Mouse (Mus musculus) adrenal gland, postnatal 25 days (tissue): Measurements from ENCODE around the gene Trim56. TPM values are rescaled to one million over a fixed set of nuclear protein-coding genes. Genes with fewer than 3 reads are reported as not detected.

ENCODE experiments used
- DNase-seq: peaks from one replicate; pipeline ENCODE4 v3.0.0; 2021; ENCODE audit warnings: mixed read lengths
- total RNA-seq: library from RNA; stranded (reverse); gene quantifications from 2 replicates; pipeline ENCODE4 v1.2.3, GENCODE M21; 2021

Trim56 gene
- total RNA-seq, 1 experiment from 2014 or later = 53.3 TPM

DNA sequence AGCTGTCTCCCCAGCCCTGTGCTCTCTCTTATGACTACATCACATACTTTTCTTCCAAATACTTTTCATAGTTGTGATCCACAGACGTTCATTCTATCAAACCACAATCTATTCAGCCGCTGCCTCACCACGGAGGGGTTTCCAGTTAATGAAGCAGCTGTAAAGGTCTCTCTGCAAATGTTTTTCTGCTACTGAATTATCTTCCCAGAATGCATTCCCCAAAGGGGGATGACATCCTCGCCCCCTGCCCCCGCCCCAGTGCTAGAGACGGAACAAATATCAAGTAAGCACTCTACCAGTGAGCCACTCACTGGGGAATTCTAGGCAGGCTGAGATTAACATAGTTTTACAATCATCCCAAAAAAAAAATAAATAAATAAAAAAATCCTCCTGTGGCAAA lies 7.9 kb downstream of the Trim56 start:
- DNase-seq = no peak

DNA sequence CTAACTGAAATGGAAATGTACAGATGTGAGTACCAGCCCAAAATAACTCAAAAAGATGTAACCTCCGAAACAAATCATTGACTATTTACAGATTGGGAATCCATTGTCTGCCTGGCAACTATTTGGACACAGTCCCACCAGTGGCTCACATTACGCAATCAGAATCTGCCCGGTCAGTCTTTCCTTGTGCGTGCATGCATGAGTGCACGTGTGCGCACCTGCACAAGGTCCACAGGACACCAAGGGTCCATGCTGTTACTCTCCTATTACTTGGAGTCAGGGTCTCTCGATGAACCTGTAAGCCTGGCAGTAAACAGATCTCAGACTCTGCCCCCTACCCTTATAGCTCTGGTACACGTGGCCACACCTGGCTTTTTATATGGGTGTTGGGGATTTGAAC lies 8.3 kb downstream of the Trim56 start:
- DNase-seq = no peak

DNA sequence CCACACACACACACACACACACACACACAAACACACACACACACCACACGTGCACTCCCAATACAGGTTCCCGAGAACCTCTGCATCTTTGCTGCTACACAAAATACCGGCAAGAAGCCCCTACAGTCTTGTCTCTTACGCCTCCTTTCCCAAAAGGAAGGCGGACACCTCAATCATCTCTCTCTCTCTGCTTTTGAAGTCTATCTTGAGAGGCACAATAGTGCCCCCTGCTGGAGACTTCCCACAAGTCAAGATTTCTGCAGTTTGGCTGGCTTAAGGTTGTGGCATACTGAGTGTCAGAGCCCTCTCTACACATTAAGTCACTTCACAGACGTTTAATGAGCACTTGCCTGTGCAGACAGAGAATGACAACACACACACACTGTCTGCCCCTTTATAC lies 9.0 kb downstream of the Trim56 start:
- peak; percentile 80 for DNase-seq

DNA sequence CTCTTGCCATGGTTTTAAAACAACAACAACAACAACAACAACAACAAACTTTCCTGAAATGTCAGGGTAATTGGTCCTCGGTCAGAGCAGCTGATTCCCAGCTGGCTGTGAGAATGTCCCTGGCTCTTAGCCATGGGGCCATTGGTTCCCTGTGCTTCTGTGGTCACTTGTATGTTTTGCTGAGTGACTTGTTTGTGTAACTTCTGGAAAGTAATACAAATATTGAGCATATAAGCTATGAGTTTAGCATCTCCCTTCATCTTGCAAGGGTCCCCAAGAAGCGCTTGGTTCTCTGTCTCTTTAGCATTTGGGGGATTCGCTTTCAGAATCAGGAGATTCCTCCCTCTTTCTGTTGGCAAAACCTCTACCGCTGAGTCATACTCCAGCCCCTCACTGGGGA lies 9.6 kb downstream of the Trim56 start:
- DNase-seq = no peak

GRCm38 (mm10) chr5:137103969-137104368 lies 12.0 kb downstream of the Trim56 start:
- DNase-seq = no peak

DNA sequence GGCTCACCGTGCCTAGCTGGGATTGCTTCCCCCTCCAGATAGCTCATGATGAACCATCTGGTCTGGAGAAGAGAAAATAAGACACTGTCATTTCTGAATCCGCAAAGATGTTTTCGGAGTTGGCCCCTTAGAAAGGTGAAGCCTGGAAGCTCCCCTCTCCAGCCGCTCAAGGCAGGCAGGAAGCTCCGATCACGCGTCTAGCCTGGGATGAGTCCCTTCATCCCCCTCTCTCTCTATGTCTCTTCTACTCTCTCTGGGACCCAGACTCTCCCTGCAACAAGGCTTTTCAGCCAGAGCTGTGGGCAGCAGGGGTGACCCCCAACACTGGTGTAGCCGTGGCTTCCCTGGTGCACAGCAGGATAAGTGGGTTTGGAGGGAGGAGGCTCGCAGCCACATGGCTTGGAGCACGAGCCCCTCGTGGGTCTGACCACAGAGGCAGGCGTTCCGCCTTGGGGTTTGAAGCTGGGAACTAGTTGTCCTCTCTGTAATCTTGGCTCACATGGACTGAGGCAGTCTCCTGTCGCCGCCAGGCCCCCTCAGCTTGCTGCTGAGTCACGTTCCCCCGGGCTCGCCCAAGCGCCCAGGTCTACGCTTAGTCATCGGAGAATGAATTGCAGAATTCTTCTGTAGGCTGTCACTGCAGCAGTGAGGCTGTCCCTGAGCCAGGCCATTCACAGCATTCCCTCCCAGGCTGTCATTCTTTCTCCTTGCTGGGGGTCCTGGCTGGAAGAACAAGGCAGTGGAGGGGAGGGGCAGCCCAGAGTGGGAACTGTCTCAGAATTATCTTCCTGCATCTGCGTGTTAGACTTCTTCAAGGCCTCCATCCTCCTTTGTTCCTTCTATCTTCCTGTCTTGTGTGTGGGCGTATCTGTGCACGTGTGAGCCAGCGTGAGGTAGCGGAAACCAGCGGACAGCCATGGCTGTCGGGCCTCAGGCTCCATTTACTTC lies 13.2 kb downstream of the Trim56 start:
- peak; percentile 80 for DNase-seq

- no peak for DNase-seq
These were observed 13.9 kb downstream of the Trim56 start for GRCm38 (mm10) chr5:137102078-137102477.

GRCm38 (mm10) chr5:137100660-137101059 lies 15.3 kb downstream of the Trim56 start:
- DNase-seq = no peak

DNA sequence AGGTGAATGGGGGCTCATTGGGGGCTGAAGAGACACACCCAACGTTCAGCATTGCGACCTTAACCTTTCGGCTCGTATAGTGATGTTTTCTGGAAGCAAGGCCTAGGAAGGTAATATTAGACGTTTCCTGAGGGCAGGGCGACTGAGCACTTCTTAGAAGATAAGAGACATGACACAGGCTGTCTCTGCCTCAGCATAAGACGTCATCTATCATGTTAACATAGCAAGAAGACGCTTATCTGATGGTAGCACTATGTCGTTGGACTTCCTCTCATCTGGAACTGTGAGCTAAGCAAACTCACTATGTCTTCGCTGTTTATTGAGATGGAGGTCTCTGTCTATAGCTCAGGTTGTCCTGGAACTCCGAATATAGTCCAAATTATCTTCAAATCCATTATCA lies 17.6 kb downstream of the Trim56 start:
- no peak for DNase-seq

DNA sequence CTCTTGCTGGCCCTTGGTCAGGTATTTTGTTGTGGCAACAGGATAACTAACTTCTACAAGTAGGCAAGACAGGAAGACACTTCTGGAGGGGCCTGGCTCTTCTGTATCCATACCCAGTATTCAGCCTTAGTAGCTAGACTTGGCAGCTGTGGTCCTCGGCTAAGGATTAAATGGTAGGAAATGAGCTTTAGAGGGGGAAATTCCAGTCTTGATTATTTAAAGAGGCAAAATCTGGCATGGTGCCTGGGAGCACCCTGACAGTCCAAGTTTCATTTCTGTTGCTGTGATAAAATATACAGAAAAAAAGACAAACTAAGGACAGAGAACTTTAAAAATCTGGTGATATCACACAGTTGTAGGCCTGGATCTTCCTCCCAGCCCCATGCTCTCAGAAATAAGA lies 20.0 kb downstream of the Trim56 start:
- DNase-seq = peak; percentile 32

DNA sequence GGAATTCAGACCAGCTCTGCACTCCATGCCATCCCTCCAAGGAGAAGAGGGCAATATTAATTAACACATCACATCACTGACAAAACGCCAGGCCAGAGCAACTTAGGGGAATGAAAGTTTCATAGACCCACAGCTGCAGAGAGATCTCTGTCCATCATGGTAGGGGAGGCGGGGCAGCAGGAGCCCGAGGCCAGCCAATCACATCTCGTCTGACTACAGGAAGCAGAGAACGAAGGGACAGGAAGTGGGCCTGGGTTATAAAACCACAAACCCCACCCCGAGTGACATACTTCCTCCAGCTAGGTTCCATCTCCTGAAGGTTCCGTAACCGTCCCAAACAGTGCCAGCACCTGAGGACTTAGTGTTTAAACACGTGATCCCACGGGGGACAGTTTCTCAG lies 20.9 kb downstream of the Trim56 start:
- no peak for DNase-seq

- no peak for DNase-seq
These were observed 22.3 kb downstream of the Trim56 start for GRCm38 (mm10) chr5:137093720-137094119.

DNA sequence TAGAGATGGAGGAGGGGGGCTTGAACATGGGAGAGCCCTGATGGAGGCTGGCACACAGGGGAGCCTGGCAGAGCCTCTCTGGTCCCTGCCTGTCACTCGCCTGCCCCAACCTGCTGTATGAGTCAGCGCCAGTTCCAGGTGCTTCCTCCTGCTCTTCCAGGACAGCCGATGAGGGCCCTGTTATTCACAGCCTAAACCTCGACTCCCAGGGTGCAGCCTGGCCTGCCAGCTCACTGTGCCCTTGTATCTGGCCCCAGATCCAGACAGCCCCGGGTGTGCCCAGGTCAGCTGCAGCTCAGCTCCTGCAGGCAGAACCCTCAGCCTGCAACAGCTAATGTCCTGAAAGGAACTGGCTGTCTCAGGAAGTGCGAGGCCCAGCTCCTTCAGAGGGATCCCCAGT lies 24.4 kb downstream of the Trim56 start:
- no peak for DNase-seq

- DNase-seq = no peak
These were observed 25.1 kb downstream of the Trim56 start for GRCm38 (mm10) chr5:137090870-137091269.

DNA sequence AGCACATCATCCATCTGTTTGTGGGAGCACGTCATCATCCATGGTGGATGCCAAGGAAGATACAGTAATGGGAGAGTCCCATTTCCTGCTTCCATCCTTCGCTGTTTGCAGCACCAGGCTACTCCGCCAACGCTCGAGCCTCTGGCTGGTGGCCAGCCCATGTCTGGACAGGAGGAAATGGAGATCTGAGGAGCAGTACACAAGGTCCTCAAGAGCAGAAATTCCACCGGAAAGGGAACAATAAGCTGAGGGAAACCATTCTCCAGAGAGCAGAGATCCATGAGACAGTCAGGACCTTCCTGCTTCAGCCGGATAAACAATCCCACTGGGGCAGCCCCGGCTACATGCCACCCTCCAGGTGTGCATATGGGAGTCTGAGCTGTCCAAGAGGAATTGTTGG lies 28.6 kb downstream of the Trim56 start:
- peak; percentile 70 for DNase-seq

DNA sequence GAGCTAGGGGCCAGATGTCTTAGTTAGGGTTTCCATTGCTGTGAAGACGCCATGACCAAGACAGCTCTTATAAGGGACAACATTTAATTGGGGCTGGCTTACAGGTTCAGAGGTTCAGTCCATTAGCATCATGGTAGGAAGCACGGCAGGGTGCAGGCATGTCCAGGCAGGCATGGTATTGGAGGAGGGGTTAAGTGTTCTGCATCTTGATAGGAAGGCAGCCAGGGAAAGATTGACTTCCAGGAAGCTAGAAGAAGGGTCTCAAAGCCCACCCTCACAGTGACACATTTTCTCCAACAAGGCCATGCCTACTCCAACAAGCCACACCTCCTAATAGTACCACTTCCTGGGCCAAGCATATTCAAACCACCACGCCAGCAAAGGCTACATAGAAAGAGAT lies 30.3 kb downstream of the Trim56 start:
- DNase-seq = no peak

DNA sequence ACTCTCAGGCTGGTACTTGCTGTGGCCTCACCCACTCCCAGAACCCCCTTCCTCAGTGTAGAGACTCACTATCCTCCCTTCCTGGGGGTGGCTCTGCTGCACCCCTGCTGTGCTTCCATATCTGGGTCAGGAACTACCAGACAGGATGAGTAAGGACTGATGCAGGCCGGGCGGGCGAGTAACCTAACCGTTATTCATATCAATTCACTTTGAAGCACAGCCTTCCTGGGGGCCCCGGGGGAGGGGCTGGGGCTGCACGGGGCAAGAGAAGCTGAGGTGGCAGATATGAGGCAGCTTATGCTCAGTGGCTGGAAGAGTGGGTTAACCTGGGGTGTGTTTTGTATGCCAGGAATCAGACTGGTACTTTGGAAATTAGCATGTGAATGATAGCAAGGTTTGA lies 31.0 kb downstream of the Trim56 start:
- no peak for DNase-seq

DNA sequence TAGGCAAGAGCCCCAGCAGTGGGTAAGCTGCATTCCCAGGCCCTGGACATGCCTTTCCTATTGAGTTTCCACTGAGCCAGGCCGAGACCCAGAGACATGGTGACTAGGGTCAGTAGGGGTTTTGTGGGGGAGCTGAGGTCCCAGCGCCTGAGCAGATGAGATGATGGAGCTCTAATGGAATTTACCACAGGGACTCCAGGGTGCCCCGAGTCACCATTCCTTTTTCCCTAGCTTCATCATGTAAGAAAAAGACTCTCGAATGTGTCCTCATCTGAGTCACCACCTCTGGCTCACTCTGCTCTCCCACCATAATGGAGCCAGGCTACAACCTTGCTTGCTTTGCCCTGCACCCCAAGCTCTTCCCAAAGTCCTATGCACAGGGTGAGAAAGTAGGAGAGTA lies 33.0 kb downstream of the Trim56 start:
- DNase-seq = no peak

- no peak for DNase-seq
These were observed 36.2 kb downstream of the Trim56 start for GRCm38 (mm10) chr5:137079849-137080248.

- DNase-seq = no peak
These were observed 37.4 kb downstream of the Trim56 start for GRCm38 (mm10) chr5:137078616-137079015.

DNA sequence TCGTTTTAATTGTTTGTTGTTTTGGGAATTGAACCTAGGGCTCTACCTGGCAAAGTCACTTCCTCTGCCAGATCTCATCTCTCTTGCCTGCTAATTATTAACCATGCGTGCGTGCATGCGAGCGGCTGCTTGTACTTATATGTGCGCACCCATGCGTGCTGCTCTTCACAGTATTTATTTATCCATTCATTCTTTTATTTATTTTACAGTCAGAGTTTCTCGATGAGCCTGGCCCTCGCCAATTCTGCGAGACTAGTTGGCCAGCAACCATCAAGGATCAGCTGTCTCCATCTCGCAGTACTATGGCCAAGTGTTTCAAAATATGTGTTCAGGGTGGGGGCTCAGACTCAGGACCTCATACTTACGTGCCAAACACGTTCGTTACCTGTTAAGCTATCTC lies 38.0 kb downstream of the Trim56 start:
- DNase-seq = no peak

DNA sequence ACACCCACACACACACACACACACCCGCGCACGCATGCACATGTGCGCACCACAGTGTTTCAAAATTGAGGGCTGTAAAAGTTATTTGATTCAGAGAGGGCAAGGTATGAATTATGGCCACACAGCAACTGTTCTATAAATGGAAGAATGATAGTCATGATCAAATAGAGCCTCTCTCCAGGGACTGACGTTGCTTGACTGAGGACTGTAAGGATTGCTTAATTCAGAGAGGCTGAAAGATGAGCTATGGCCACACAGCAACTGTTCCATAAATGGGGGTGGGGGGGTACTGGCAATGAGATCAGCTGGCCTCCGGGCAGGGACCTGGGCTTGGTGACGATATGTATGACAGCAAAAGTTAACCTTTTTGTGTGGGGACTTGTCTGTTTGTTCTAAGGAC lies 38.8 kb downstream of the Trim56 start:
- no peak for DNase-seq

GRCm38 (mm10) chr5:137076191-137076930 lies 39.6 kb downstream of the Trim56 start:
- no peak for DNase-seq

GRCm38 (mm10) chr5:137075726-137076125 lies 40.3 kb downstream of the Trim56 start:
- no peak for DNase-seq
